Mouse (Mus musculus) gastrocnemius, postnatal 14 days (tissue): Measurements from ENCODE around the gene Skap1. TPM values are rescaled to one million over a fixed set of nuclear protein-coding genes. Genes with fewer than 3 reads are reported as not detected.
A peak's percentile ranks its signal among the peaks of the same experiment; 100 is the strongest.

ENCODE experiments used
- DNase-seq: peaks from one replicate; pipeline ENCODE4 v3.0.0; 2021; ENCODE audit warnings: mixed read lengths
- intact Hi-C: fragments of 180-260 bp; cut with DNase I; formaldehyde crosslinking; loops from one replicate; pipeline ENCODE4 v1.15.1; 2025; ENCODE audit warnings: low total_unique reads
- long read RNA-seq, 2 experiments: library from polyadenylated mRNA; stranded (forward); transcript quantifications; one replicate each; pipeline ENCODE4 v2.0.0; 2021
- total RNA-seq, 2 experiments: library from RNA; stranded (reverse); gene quantifications; 2 replicates each; pipeline ENCODE4 v1.2.3; 2021

Skap1 gene
- under 1 TPM in 1 of 2 experiments, not detected in 1; 0.20 TPM for total RNA-seq
- long read RNA-seq, experiment 1 = 0 reads
- long read RNA-seq, experiment 2, partial matches to known transcripts = 0 of 1 reads
- long read RNA-seq, experiment 2, other reads (novel, unspliced or antisense) = 0 of 1 reads

GRCm38 (mm10) chr11:96463986-96464715, at the start of gene Skap1:
TSS of gene Skap1 (plus strand) at chr11:96464593.
- intact Hi-C loops = no loop called here
- DNase-seq = no peak

DNA sequence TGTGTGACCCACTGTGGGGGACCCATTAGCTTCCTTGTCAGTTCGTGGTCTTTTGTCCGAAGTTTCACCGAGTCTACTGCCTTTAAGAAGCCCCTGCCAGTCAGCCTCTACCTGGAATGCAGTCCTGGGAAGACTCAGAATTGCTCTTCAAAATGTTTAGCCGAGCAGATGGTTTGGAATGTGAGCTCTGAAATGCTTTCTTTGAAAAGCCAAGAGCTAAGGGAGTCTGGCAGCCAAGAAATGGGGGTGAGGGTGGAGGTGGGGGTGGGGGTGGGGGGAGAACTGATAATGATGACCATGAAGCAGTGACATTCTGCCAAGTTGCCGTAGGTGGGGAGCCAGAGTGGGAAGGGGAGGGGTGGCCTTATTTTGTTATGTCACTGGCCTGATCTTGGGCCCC, 43.3 kb upstream of the Skap1 start:
- intact Hi-C loops = no loop called here
- DNase-seq = no peak

GRCm38 (mm10) chr11:96421517-96422265, 42.7 kb upstream of the Skap1 start:
- DNase-seq = no peak
- intact Hi-C loops = no loop called here

DNA sequence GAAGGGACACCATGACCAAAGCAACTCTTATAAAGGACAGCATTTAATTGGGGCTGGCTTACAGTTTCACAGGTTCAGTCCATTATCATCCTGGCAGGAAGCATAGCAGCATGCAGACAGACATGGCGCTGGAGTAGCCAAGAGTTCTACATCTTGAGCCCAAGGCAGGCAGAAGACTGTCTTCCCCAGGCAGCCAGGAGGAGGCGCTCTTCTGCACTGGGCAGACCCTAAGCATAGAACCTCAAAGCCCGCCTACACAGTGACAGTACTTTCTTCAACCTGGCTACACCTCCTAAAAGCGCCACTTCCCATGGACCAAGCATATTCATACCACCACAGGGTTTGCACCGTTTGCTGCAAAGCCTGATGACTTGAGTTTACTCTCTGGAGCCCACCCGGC, 39.2 kb upstream of the Skap1 start:
- no peak for DNase-seq
- intact Hi-C loops = no loop called here

- no peak for DNase-seq
- intact Hi-C loops = no loop called here
Observed at GRCm38 (mm10) chr11:96426191-96426590, 38.2 kb upstream of the Skap1 start.

DNA sequence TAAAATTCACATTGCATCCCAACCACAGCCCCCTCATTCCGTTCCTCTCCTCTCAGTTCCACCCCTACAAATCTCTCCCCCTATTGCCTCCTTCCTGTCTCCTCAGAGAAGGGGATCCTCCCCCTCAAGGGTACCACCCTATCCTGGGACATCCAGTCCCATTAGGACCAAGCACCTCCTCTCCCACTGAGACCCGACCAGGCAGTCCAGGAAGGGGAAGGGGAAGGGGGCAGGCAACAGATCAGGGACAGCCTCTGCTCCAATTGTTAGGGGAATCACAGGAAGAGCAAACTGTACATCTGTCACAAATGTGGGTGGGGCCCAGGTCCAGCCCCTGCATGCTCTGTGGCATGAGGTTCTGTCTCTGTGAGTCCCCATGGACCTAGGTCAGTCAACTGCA, 37.6 kb upstream of the Skap1 start:
- DNase-seq = no peak
- intact Hi-C loops = no loop called here

GRCm38 (mm10) chr11:96429062-96429461, 35.3 kb upstream of the Skap1 start:
- intact Hi-C loops = no loop called here
- no peak for DNase-seq

DNA sequence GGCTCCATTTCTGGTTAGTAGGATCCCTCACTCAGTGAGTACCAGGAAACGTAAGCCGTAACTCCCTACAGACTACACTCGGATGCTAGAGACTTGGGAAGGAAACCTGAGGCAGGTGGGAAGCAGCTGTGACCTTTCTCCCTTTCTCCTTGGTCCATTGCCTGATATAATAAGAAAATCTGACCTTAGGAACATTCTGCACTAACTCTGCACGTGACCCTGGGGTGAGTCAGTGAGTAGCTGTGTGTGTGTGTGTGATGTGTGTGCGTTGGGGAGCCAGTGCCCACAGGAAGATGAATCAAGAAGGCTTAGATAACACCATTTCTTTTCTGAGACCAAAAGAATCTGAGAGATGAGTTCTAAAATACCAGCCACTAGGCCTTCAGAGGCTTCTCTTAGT, 34.5 kb upstream of the Skap1 start:
- DNase-seq = no peak
- intact Hi-C loops = no loop called here

GRCm38 (mm10) chr11:96431871-96432270, 32.5 kb upstream of the Skap1 start:
- no peak for DNase-seq
- intact Hi-C loops = no loop called here

GRCm38 (mm10) chr11:96434888-96435287, 29.5 kb upstream of the Skap1 start:
- DNase-seq = no peak
- intact Hi-C loops = no loop called here

GRCm38 (mm10) chr11:96436525-96436924, 27.9 kb upstream of the Skap1 start:
- no peak for DNase-seq
- intact Hi-C loops = no loop called here

DNA sequence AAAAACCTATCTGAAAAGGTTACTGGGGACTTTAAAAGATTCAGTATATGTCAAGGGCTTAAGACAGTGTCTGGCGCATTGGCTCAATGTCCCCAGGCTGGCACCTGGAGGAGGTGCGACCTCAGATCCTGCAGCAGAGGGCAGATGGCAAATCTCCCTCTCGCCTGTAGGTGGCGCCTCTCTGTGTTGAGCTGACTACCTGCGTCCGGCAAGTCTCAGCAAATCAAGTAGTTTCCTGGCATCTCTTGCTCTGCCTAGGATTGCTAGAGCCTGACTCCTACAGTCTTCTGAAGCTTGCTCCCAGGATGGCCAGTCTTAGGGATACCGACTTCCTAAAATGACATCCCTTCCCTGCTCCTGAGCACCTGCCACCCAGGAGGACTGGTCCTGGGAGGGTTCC, 25.6 kb upstream of the Skap1 start:
- peak; percentile 32 for DNase-seq
- intact Hi-C loops = no loop called here

GRCm38 (mm10) chr11:96441546-96442185, 22.7 kb upstream of the Skap1 start:
- no peak for DNase-seq
- intact Hi-C loops = loop anchor here (10.0 kb wide), 1 partner anchor 93 kb away; no protein-coding TSS in a partner anchor

DNA sequence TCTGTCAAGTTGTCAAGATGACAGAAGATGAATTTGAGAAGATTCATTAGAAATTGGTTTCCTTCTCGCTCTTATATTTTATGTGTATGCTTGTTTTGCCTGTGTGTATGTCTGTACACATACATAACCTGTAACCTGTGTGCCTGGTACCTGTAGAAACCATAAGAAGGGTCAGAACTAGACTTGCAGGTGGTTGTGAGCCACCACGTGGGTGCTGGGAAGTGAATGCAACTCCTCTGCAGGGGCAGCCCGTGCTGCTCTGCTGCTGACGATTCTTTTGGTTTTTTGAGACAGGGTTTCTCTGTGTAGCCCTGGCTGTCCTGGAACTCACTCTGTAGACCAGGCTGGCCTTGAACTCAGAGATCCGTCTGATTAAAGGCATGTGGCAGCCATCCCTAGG, 21.9 kb upstream of the Skap1 start:
- intact Hi-C loops = loop anchor here (10.0 kb wide), 1 partner anchor 92 kb away; no protein-coding TSS in a partner anchor
- no peak for DNase-seq

- DNase-seq = no peak
Observed at GRCm38 (mm10) chr11:96447931-96448330, 16.5 kb upstream of the Skap1 start.

GRCm38 (mm10) chr11:96455111-96455510, 9.3 kb upstream of the Skap1 start:
- DNase-seq = no peak
- intact Hi-C loops = no loop called here

More at GRCm38 (mm10) chr11:96447931-96448330, 16.5 kb upstream of the Skap1 start:
- intact Hi-C loops = loop anchor here (10.0 kb wide), 1 partner anchor 87 kb away; no protein-coding TSS in a partner anchor

GRCm38 (mm10) chr11:96455699-96456326, 8.6 kb upstream of the Skap1 start:
- intact Hi-C loops = no loop called here
- no peak for DNase-seq

DNA sequence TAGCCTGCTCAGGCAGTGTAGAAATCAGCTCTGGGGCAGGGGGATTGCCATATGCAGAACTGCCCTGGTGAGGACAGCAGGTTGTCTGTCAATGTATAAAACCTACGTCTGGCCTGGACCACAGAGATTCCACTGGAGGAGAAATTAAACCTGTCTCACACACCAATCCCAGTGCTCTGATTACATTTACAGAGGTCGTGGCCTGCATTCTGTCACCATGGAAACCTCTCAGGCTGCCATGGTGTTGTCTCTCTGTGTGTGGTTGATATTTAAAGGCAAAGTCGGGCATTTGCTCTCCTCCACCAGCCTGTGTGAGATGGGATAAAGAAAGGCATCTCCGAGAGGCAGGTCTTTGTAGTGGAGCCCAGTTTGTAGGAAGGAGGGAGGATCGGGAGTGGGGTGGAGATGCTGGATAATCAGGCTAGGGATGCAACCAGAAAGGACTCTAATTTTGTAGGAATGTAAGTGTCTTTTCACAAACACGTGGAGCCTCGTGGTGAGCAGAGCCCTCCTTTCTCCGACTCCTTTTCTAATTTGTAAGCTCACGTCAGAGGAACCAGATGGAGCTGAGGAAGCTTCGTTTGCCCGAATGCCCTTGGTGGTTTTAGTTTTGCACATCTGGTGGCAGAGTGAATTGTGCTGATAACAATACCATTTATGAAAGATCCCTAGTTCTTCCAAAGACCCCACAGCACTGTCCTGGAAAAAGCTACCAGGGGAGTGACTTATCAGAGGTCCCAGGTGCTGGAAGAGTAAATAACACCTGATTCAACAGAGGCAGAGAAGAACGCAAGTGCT, 7.7 kb upstream of the Skap1 start:
- intact Hi-C loops = no loop called here
- DNase-seq = no peak

DNA sequence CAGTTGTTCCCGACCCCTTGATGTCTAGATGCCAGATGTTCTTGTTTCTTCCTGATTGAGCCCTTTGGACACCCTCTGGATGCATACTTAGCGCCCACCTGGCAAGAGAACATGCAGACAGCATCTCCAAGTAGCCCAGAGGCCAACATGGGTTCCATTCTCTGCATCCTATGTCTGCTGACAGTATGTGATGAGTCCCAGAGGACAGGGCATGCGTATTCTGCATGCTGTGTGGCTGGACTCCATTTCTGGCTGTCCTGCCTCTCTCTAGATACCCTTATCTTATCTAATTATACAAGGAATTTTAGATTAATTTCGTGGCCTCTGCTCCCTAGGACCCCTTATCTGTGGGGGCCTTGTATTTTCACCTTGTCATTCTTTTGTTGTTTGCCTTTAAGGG, 2.6 kb upstream of the Skap1 start:
- no peak for DNase-seq
- intact Hi-C loops = no loop called here
